Mouse (Mus musculus): ENCODE data around the gene Dnajb12. TPM values are rescaled to one million over a fixed set of nuclear protein-coding genes. Genes with fewer than 3 reads are reported as not detected.

Gene Dnajb12
- total and polyA plus RNA-seq, 3 experiments, result 10.4 to 28.5 (median 20.5) TPM

- Histone ChIP-seq H3K9me3 (replicated peaks) (no peaks in the 10 kb centered on the region), H3K27me3 (ENCODE audit: insufficient read depth, low read length) (no peaks in the 10 kb centered on the region; the same call in 1 of the 2 replicates), H3K4me1 (ENCODE audit: insufficient read depth, low read depth, low read length) (peaks cover 38% of the 10 kb centered on the region), H3K4me3 (ENCODE audit: low read depth, low read length) (peak overlapping the region; percentile 58; the same call in 1 of the 2 replicates), H3K36me3 (replicated peaks) (no peaks in the 10 kb centered on the region)
- ATAC-seq (ENCODE audit: extremely low read depth, insufficient number of reproducible peaks, low FRiP score, poor library complexity, severe bottlenecking) (peak; percentile 54), DNase-seq (ENCODE audit: low spot score) (no peak)
- TF ChIP-seq CTCF (IDR thresholded peaks at IDR 0.05; ENCODE audit: low read depth, low read length) (no peak), TAL1 (conservative IDR thresholded peaks at IDR 0.05; ENCODE audit: low read depth, low read length) (peak; percentile 54)
These were observed 64.1 kb downstream of the Dnajb12 start for GRCm38 (mm10) chr10:59943421-59943989.

GRCm38 (mm10) chr10:59945416-59945815 lies 66.1 kb downstream of the Dnajb12 start:
- H3K9me3 ChIP-seq (replicated peaks), result no peaks in the 10 kb centered on the region
- H3K4me1 ChIP-seq (ENCODE audit: insufficient read depth, low read depth, low read length), result peaks cover 52% of the 10 kb centered on the region
- H3K4me3 ChIP-seq (ENCODE audit: low read depth, low read length), result no peak overlapping the region
- peaks cover 8% of the 10 kb centered on the region for H3K36me3 ChIP-seq (replicated peaks)
- ATAC-seq (ENCODE audit: extremely low read depth, insufficient number of reproducible peaks, low FRiP score, poor library complexity, severe bottlenecking) (no peak), DNase-seq (ENCODE audit: low spot score) (no peak)
- no peaks in the 10 kb centered on the region; the same call in 1 of the 2 replicates for H3K27me3 ChIP-seq (ENCODE audit: insufficient read depth, low read length)
- TF ChIP-seq POLR2AphosphoS5 (IDR thresholded peaks at IDR 0.05; ENCODE audit: insufficient replicate concordance, low read depth, low read length), result no peak
- no peak for TF ChIP-seq GATA1 (IDR thresholded peaks at IDR 0.05; ENCODE audit: borderline replicate concordance, low read length)
- TF ChIP-seq TAL1 (conservative IDR thresholded peaks at IDR 0.05; ENCODE audit: low read depth, low read length), result no peak
- no peak for TF ChIP-seq CTCF (IDR thresholded peaks at IDR 0.05; ENCODE audit: low read depth, low read length)
- TF ChIP-seq GATA2 (IDR thresholded peaks at IDR 0.05; ENCODE audit: borderline replicate concordance, low read depth, low read length), result no peak

GRCm38 (mm10) chr10:59946362-59946761 lies 67.0 kb downstream of the Dnajb12 start:
- Histone ChIP-seq H3K4me3 (ENCODE audit: low read depth, low read length) (no peak overlapping the region), H3K4me1 (ENCODE audit: insufficient read depth, low read depth, low read length) (peaks cover 57% of the 10 kb centered on the region), H3K27me3 (ENCODE audit: insufficient read depth, low read length) (no peaks in the 10 kb centered on the region; the same call in 1 of the 2 replicates), H3K9me3 (replicated peaks) (no peaks in the 10 kb centered on the region), H3K36me3 (replicated peaks) (peaks cover 13% of the 10 kb centered on the region)
- no peak for DNase-seq (ENCODE audit: low spot score)
- no peak for TF ChIP-seq TAL1 (conservative IDR thresholded peaks at IDR 0.05; ENCODE audit: low read depth, low read length)
- TF ChIP-seq GATA1 (IDR thresholded peaks at IDR 0.05; ENCODE audit: borderline replicate concordance, low read length), result no peak
- TF ChIP-seq POLR2AphosphoS5 (IDR thresholded peaks at IDR 0.05; ENCODE audit: insufficient replicate concordance, low read depth, low read length), result no peak
- TF ChIP-seq CTCF (IDR thresholded peaks at IDR 0.05; ENCODE audit: low read depth, low read length), result no peak
- no peak for ATAC-seq (ENCODE audit: extremely low read depth, insufficient number of reproducible peaks, low FRiP score, poor library complexity, severe bottlenecking)

GRCm38 (mm10) chr10:59947296-59948073 lies 68.1 kb downstream of the Dnajb12 start:
- Histone ChIP-seq H3K27me3 (ENCODE audit: insufficient read depth, low read length) (no peaks in the 10 kb centered on the region; the same call in 1 of the 2 replicates), H3K36me3 (replicated peaks) (peaks cover 13% of the 10 kb centered on the region), H3K4me1 (ENCODE audit: insufficient read depth, low read depth, low read length) (peaks cover 56% of the 10 kb centered on the region), H3K9me3 (replicated peaks) (no peaks in the 10 kb centered on the region), H3K4me3 (ENCODE audit: low read depth, low read length) (no peak overlapping the region)
- TF ChIP-seq CTCF (IDR thresholded peaks at IDR 0.05; ENCODE audit: low read depth, low read length) (no peak), TAL1 (conservative IDR thresholded peaks at IDR 0.05; ENCODE audit: low read depth, low read length) (no peak), GATA1 (IDR thresholded peaks at IDR 0.05; ENCODE audit: borderline replicate concordance, low read length) (no peak), POLR2AphosphoS5 (IDR thresholded peaks at IDR 0.05; ENCODE audit: insufficient replicate concordance, low read depth, low read length) (no peak), GATA2 (IDR thresholded peaks at IDR 0.05; ENCODE audit: borderline replicate concordance, low read depth, low read length) (no peak)
- DNase-seq (ENCODE audit: low spot score), result no peak
- no peak for ATAC-seq (ENCODE audit: extremely low read depth, insufficient number of reproducible peaks, low FRiP score, poor library complexity, severe bottlenecking)

- no peaks in the 10 kb centered on the region for H3K9me3 ChIP-seq (replicated peaks)
- H3K36me3 ChIP-seq (replicated peaks), result peaks cover 13% of the 10 kb centered on the region
- H3K4me1 ChIP-seq (ENCODE audit: insufficient read depth, low read depth, low read length), result peaks cover 51% of the 10 kb centered on the region
- TF ChIP-seq GATA1 (IDR thresholded peaks at IDR 0.05; ENCODE audit: borderline replicate concordance, low read length) (no peak), POLR2AphosphoS5 (IDR thresholded peaks at IDR 0.05; ENCODE audit: insufficient replicate concordance, low read depth, low read length) (no peak), GATA2 (IDR thresholded peaks at IDR 0.05; ENCODE audit: borderline replicate concordance, low read depth, low read length) (no peak), CTCF (IDR thresholded peaks at IDR 0.05; ENCODE audit: low read depth, low read length) (no peak), TAL1 (conservative IDR thresholded peaks at IDR 0.05; ENCODE audit: low read depth, low read length) (no peak)
- H3K27me3 ChIP-seq (ENCODE audit: insufficient read depth, low read length), result no peaks in the 10 kb centered on the region
- no peak for ATAC-seq (ENCODE audit: extremely low read depth, insufficient number of reproducible peaks, low FRiP score, poor library complexity, severe bottlenecking)
- H3K4me3 ChIP-seq (ENCODE audit: low read depth, low read length), result no peak overlapping the region
- DNase-seq (ENCODE audit: low spot score), result no peak
These were observed 69.3 kb downstream of the Dnajb12 start for GRCm38 (mm10) chr10:59948363-59949254.

Other genes with a start within 250 kb of the Dnajb12 start
- 37.4 and 39.2 TPM in 2 replicates for gene Micu1, start 177.1 kb upstream of the Dnajb12 start, total RNA-seq (2014; fragmentation: Nextera tagmentation)
- gene Micu1, start 177.1 kb upstream of the Dnajb12 start, total RNA-seq (2017), result 24.5 and 25.7 TPM in 2 replicates
- gene Micu1, start 177.1 kb upstream of the Dnajb12 start, polyA plus RNA-seq (2012), result 7.3 and 7.9 TPM in 2 replicates
- 21.6 and 27.7 TPM in 2 replicates for gene Ddit4, start 72.3 kb downstream of the Dnajb12 start, total RNA-seq (2014; fragmentation: Nextera tagmentation)
- gene Ddit4, start 72.3 kb downstream of the Dnajb12 start, total RNA-seq (2017), result 9.9 TPM in 2 replicates
- 21.8 and 28.5 TPM in 2 replicates for gene Ddit4, start 72.3 kb downstream of the Dnajb12 start, polyA plus RNA-seq (2012)
- gene Ascc1, start 123.2 kb downstream of the Dnajb12 start, total RNA-seq (2014; fragmentation: Nextera tagmentation), result 19.3 and 22.2 TPM in 2 replicates
- 14.2 and 19.7 TPM in 2 replicates for gene Ascc1, start 123.2 kb downstream of the Dnajb12 start, total RNA-seq (2017)
- 22.6 and 24.8 TPM in 2 replicates for gene Ascc1, start 123.2 kb downstream of the Dnajb12 start, polyA plus RNA-seq (2012)
- gene Anapc16, start 123.6 kb downstream of the Dnajb12 start, total RNA-seq (2014; fragmentation: Nextera tagmentation), result 43.2 and 54.4 TPM in 2 replicates
- 26.3 and 28.2 TPM in 2 replicates for gene Anapc16, start 123.6 kb downstream of the Dnajb12 start, total RNA-seq (2017)
- 36.7 and 38.4 TPM in 2 replicates for gene Anapc16, start 123.6 kb downstream of the Dnajb12 start, polyA plus RNA-seq (2012)
- not detected in 2 replicates for gene Spock2, start 226.7 kb downstream of the Dnajb12 start, total RNA-seq (2014; fragmentation: Nextera tagmentation)
- 0.12 TPM in 1 of 2 replicates, not detected in the other for gene Spock2, start 226.7 kb downstream of the Dnajb12 start, total RNA-seq (2017)
- 0.02 TPM in 1 of 2 replicates, not detected in the other for gene Spock2, start 226.7 kb downstream of the Dnajb12 start, polyA plus RNA-seq (2012)